Mouse (Mus musculus) MEL (cell line): ENCODE results near the gene Srsf1. TPM values are rescaled to one million over a fixed set of nuclear protein-coding genes. Genes with fewer than 3 reads are reported as not detected.

ENCODE experiments used
- DNase-seq: peaks from one replicate; pipeline ENCODE4 v3.0.0; 2011; ENCODE audit warnings: low read depth, low spot score
- H3K27ac ChIP-seq: 2 replicates; pipeline ENCODE4 v1.5.1; 2012; ENCODE audit warnings: low read depth, mild to moderate bottlenecking, control low read depth, low read length, moderate library complexity; ENCODE audit not compliant: control insufficient read depth
- H3K27me3 ChIP-seq, 2 experiments: fragments of 150-350 bp in 1 of 2; sonication (generic) in 1 of 2; 2 replicates each; pipeline ENCODE4 v1.6.1; 2012; ENCODE audit warnings: low read length in 2 of 2, mild to moderate bottlenecking in 2 of 2, improper control_type of control experiment in 1 of 2, moderate library complexity in 1 of 2; ENCODE audit not compliant: insufficient read depth in 2 of 2, control insufficient read depth in 1 of 2
- H3K36me3 ChIP-seq, 2 experiments: 2 replicates each; pipeline ENCODE4 v1.6.1; 2012 to 2014; ENCODE audit warnings: low read length in 2 of 2, improper control_type of control experiment in 1 of 2, inconsistent platforms in 1 of 2, mild to moderate bottlenecking in 1 of 2; ENCODE audit not compliant: insufficient read depth in 2 of 2, control insufficient read depth in 1 of 2
- H3K4me1 ChIP-seq, 2 experiments: fragments of 150-350 bp in 1 of 2; sonication (generic) in 1 of 2; 2 replicates each; pipeline ENCODE4 v1.6.1; 2012; ENCODE audit warnings: low read length in 2 of 2, improper control_type of control experiment in 1 of 2, mild to moderate bottlenecking in 1 of 2; ENCODE audit not compliant: insufficient read depth in 2 of 2, control insufficient read depth in 1 of 2
- H3K4me3 ChIP-seq, 2 experiments: fragments of 150-350 bp in 1 of 2; sonication (generic) in 1 of 2; 2 replicates each; pipeline ENCODE4 v1.5.1; 2012; ENCODE audit warnings: low read depth in 2 of 2, low read length in 2 of 2, mild to moderate bottlenecking in 2 of 2, moderate library complexity in 2 of 2, control low read depth in 1 of 2, improper control_type of control experiment in 1 of 2; ENCODE audit not compliant: control insufficient read depth in 1 of 2, insufficient read depth in 1 of 2
- H3K79me2 ChIP-seq: 2 replicates; pipeline ENCODE4 v1.6.1; 2012; ENCODE audit warnings: mild to moderate bottlenecking, low read length, moderate library complexity; ENCODE audit not compliant: control insufficient read depth, poor library complexity, insufficient read depth
- H3K9ac ChIP-seq: 2 replicates; pipeline ENCODE4 v1.6.1; 2012; ENCODE audit warnings: low read depth, mild to moderate bottlenecking, control low read depth, low read length, moderate library complexity; ENCODE audit not compliant: control insufficient read depth, poor library complexity, severe bottlenecking
- H3K9me3 ChIP-seq: fragments of 150-350 bp; sonication (generic); replicated peaks from 2 replicates; pipeline ENCODE4 v1.6.1; 2012; ENCODE audit warnings: mild to moderate bottlenecking, low read length, improper control_type of control experiment, moderate library complexity; ENCODE audit not compliant: insufficient read depth
- CTCF ChIP-seq, 3 experiments: IDR thresholded peaks in 2 of 3; conservative IDR thresholded peaks in 1 of 3; 2 replicates each; pipeline ENCODE4 v1.5.1; 2011 to 2012; ENCODE audit warnings: low read length in 3 of 3, low read depth in 2 of 3, mild to moderate bottlenecking in 2 of 3, improper control_type of control experiment in 1 of 3, inconsistent platforms in 1 of 3, mixed read lengths in 1 of 3, moderate library complexity in 1 of 3; ENCODE audit not compliant: control insufficient read depth in 1 of 3, insufficient read depth in 1 of 3, poor library complexity in 1 of 3, severe bottlenecking in 1 of 3
- E2F4 ChIP-seq: IDR thresholded peaks from 2 replicates; pipeline ENCODE4 v1.6.1; 2011; ENCODE audit warnings: low read depth, low read length, improper control_type of control experiment, borderline replicate concordance
- ELF1 ChIP-seq: IDR thresholded peaks from 2 replicates; pipeline ENCODE4 v1.6.1; 2014; ENCODE audit warnings: low read depth, mild to moderate bottlenecking, inconsistent platforms, low read length, improper control_type of control experiment, moderate library complexity
- EP300 ChIP-seq, 2 experiments: IDR thresholded peaks; 2 replicates each; pipeline ENCODE4 v1.6.1; 2011; ENCODE audit warnings: improper control_type of control experiment in 2 of 2, low read length in 2 of 2, low read depth in 1 of 2, mild to moderate bottlenecking in 1 of 2
- GATA1 ChIP-seq: IDR thresholded peaks from 2 replicates; pipeline ENCODE4 v1.6.1; 2011; ENCODE audit warnings: low read depth, low read length, improper control_type of control experiment
- HCFC1 ChIP-seq: IDR thresholded peaks from 2 replicates; pipeline ENCODE4 v1.6.1; 2012; ENCODE audit warnings: low read depth, mild to moderate bottlenecking, inconsistent platforms, low read length, improper control_type of control experiment, moderate library complexity
- JUND ChIP-seq: IDR thresholded peaks from 2 replicates; pipeline ENCODE4 v1.6.1; 2011; ENCODE audit warnings: low read depth, mild to moderate bottlenecking, improper control_type of control experiment, low read length
- MXI1 ChIP-seq: IDR thresholded peaks from 2 replicates; pipeline ENCODE4 v1.6.1; 2011; ENCODE audit warnings: mild to moderate bottlenecking, low read depth, low read length, improper control_type of control experiment
- MYB ChIP-seq: IDR thresholded peaks from 2 replicates; pipeline ENCODE4 v1.6.1; 2011; ENCODE audit warnings: mild to moderate bottlenecking, low read depth, low read length, improper control_type of control experiment
- NELFE ChIP-seq: IDR thresholded peaks from 2 replicates; pipeline ENCODE4 v1.6.1; 2011; ENCODE audit warnings: low read depth, low read length, improper control_type of control experiment
- NRF1 ChIP-seq: IDR thresholded peaks from 2 replicates; pipeline ENCODE4 v1.6.1; 2014; ENCODE audit warnings: low read depth, mild to moderate bottlenecking, inconsistent platforms, low read length, improper control_type of control experiment, moderate library complexity; ENCODE audit not compliant: poor library complexity, insufficient read depth, severe bottlenecking
- POLR2A ChIP-seq, 2 experiments: IDR thresholded peaks; 2 replicates each; pipeline ENCODE4 v1.6.1; 2011 to 2012; ENCODE audit warnings: low read length in 2 of 2, mild to moderate bottlenecking in 2 of 2, control low read depth in 1 of 2, improper control_type of control experiment in 1 of 2, low read depth in 1 of 2, moderate library complexity in 1 of 2; ENCODE audit not compliant: control insufficient read depth in 1 of 2, insufficient read depth in 1 of 2, poor library complexity in 1 of 2
- POLR2AphosphoS2 ChIP-seq: IDR thresholded peaks from 2 replicates; pipeline ENCODE4 v1.6.1; 2011; ENCODE audit warnings: low read length, improper control_type of control experiment
- TCF12 ChIP-seq: IDR thresholded peaks from 2 replicates; pipeline ENCODE4 v1.6.1; 2014; ENCODE audit warnings: low read depth, mild to moderate bottlenecking, inconsistent platforms, low read length, improper control_type of control experiment, moderate library complexity
- USF1 ChIP-seq: IDR thresholded peaks from 2 replicates; pipeline ENCODE4 v1.6.1; 2014; ENCODE audit warnings: low read depth, mild to moderate bottlenecking, inconsistent platforms, low read length, improper control_type of control experiment, moderate library complexity
- USF2 ChIP-seq, 2 experiments: IDR thresholded peaks; 2 replicates each; pipeline ENCODE4 v1.6.1; 2011 to 2012; ENCODE audit warnings: improper control_type of control experiment in 2 of 2, low read length in 2 of 2, borderline replicate concordance in 1 of 2, inconsistent platforms in 1 of 2, low read depth in 1 of 2, mild to moderate bottlenecking in 1 of 2; ENCODE audit not compliant: insufficient read depth in 1 of 2
- ZC3H11A ChIP-seq: IDR thresholded peaks from 2 replicates; pipeline ENCODE4 v1.6.1; 2012; ENCODE audit warnings: low read depth, mild to moderate bottlenecking, inconsistent platforms, low read length, improper control_type of control experiment
- ZMIZ1 ChIP-seq: IDR thresholded peaks from 2 replicates; pipeline ENCODE4 v1.6.1; 2012; ENCODE audit warnings: low read depth, mild to moderate bottlenecking, inconsistent platforms, low read length, improper control_type of control experiment, moderate library complexity
- polyA plus RNA-seq, 2 experiments: library from polyadenylated mRNA; stranded (reverse) in 1 of 2; unstranded in 1 of 2; fragments of >175 nt in 1 of 2; fragments of >200 nt in 1 of 2; gene quantifications; 2 replicates each; pipeline versions ENCODE4 v1.2.1 to v1.2.4; 2012; ENCODE audit warnings: low replicate concordance in 2 of 2, low read depth in 1 of 2; ENCODE audit not compliant: insufficient read length in 2 of 2, insufficient read depth in 1 of 2, missing spikeins in 1 of 2
- total RNA-seq: library from RNA; depleted of rRNA; stranded (reverse); fragments of 300-350 nt; gene quantifications from 2 replicates; pipeline ENCODE4 v1.2.3, GENCODE M21; 2012

Srsf1 gene
- total and polyA plus RNA-seq, 3 experiments = 421 to 596 (median 431) TPM

- TF ChIP-seq NELFE (no peak), CTCF (IDR thresholded peaks at IDR 0.05 in 2 of 3, conservative IDR thresholded peaks at IDR 0.05 in 1 of 3; ENCODE audit: control insufficient read depth in 1 of 3, insufficient read depth in 1 of 3, low read depth in 2 of 3, low read length in 3 of 3, poor library complexity in 1 of 3, severe bottlenecking in 1 of 3) (no peak), HCFC1 (no peak)
Observed at GRCm38 (mm10) chr11:88030836-88031235, 16.3 kb upstream of the Srsf1 start (continued).

DNA sequence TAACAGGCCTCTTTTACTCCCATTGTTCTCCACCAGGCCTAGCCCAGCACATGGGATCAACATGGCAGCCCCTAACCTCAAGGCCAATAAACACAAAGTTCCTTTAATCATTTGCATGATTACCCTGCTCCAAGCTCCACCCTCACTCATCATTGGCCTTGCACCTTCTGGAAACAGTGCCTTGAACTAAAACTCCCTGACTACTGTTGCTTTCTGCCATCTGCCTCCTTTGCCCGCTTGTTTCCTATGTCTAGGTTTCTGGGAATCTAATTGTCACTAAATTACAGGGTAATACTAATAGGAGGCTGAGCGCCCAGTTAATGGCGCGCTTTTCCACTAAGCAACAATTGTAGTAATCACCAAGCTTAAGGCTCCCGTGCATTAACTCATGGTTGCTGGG, 15.4 kb upstream of the Srsf1 start:
- Histone ChIP-seq H3K36me3 (no peaks in the 10 kb centered on the region), H3K27ac (no peak overlapping the region), H3K9me3 (no peaks in the 10 kb centered on the region), H3K4me3 (no peak overlapping the region), H3K27me3 (0 out of 4 replicates have a peak, but pooled peaks cover 0 to 1% of the 10 kb centered on the region in 2 experiments), H3K4me1 (no peaks in the 10 kb centered on the region), H3K79me2 (no peaks in the 10 kb centered on the region), H3K9ac (no peak overlapping the region)
- TF ChIP-seq TCF12 = no peak
- TF ChIP-seq EP300 (IDR thresholded peaks at IDR 0.05; ENCODE audit: low read depth in 1 of 2, low read length in 2 of 2) = no peak
- TF ChIP-seq USF2 (IDR thresholded peaks at IDR 0.05; ENCODE audit: borderline replicate concordance in 1 of 2, insufficient read depth in 1 of 2, low read depth in 1 of 2, low read length in 2 of 2) = no peak
- no peak for TF ChIP-seq GATA1
- DNase-seq = no peak

DNA sequence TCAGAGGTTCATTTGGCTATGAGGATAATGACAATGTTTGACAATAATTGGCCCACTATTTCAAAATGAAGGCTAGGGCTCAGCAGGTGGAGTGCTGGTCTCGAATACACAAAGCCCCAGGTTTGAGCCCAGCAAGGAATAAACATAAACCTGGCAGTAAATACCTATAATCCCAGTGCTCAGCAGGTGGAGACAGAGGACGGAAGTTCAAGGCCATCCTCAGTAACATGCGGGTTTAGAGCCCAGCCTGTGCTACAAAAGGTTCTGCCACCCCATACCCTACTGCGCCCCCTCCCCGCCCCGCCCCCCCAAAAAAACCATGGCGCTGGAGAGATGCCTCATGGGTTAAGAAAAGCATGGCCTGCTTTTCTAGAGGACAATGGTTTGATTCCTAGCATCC, 11.2 kb upstream of the Srsf1 start:
- no peaks in the 10 kb centered on the region for H3K27me3 ChIP-seq
- TF ChIP-seq POLR2AphosphoS2 (no peak), ZC3H11A (no peak), JUND (no peak), CTCF (IDR thresholded peaks at IDR 0.05 in 2 of 3, conservative IDR thresholded peaks at IDR 0.05 in 1 of 3; ENCODE audit: control insufficient read depth in 1 of 3, insufficient read depth in 1 of 3, low read depth in 2 of 3, low read length in 3 of 3, poor library complexity in 1 of 3, severe bottlenecking in 1 of 3) (no peak), E2F4 (no peak), ELF1 (no peak), HCFC1 (no peak), POLR2A (IDR thresholded peaks at IDR 0.05; ENCODE audit: control insufficient read depth in 1 of 2, insufficient read depth in 1 of 2, low read depth in 1 of 2, low read length in 2 of 2, poor library complexity in 1 of 2) (no peak), USF1 (no peak), MYB (no peak), NRF1 (no peak), ZMIZ1 (no peak), MXI1 (no peak)

More for the DNA sequence above, 11.2 kb upstream of the Srsf1 start:
- no peaks in the 10 kb centered on the region for H3K9me3 ChIP-seq
- DNase-seq = no peak
- H3K9ac ChIP-seq = no peak overlapping the region
- H3K79me2 ChIP-seq = no peaks in the 10 kb centered on the region
- H3K36me3 ChIP-seq = no peaks in the 10 kb centered on the region
- no peaks in the 10 kb centered on the region for H3K4me1 ChIP-seq
- no peak overlapping the region for H3K27ac ChIP-seq
- no peak overlapping the region for H3K4me3 ChIP-seq
